Mouse (Mus musculus) ES-E14 (cell line): ENCODE data around the gene Zkscan4.

ENCODE experiments used
- CHD2 ChIP-seq: IDR thresholded peaks from 2 replicates; pipeline ENCODE4 v1.6.1; 2014; ENCODE audit warnings: mild to moderate bottlenecking, low read depth, low read length, inconsistent platforms
- ZC3H11A ChIP-seq: IDR thresholded peaks from 2 replicates; pipeline ENCODE4 v1.6.1; 2012; ENCODE audit warnings: low read depth, mild to moderate bottlenecking, inconsistent platforms, low read length, borderline replicate concordance
- ZNF384 ChIP-seq: IDR thresholded peaks from 2 replicates; pipeline ENCODE4 v1.6.1; 2012; ENCODE audit warnings: low read depth, low read length, inconsistent platforms

- TF ChIP-seq ZC3H11A (no peak), CHD2 (no peak), ZNF384 (no peak)
Measured at GRCm38 (mm10) chr13:21435476-21435875, 43.2 kb upstream of the Zkscan4 start.
